Mouse (Mus musculus) CH12F3 (cell line): ENCODE results near the gene Zfp598.
"Not testable (repeated sequence)": the region's sequence is repeated elsewhere in the genome, so short reads cannot be mapped to it uniquely, and the experiment has no call there.

Source experiments
- in situ Hi-C: fragments of 300-500 bp; cut with MboI; formaldehyde crosslinking; loops from 2 replicates; pipeline ENCODE4 v1.14.3; 2020; ENCODE audit warnings: low sequenced_read_pairs

The Zfp598 gene

DNA sequence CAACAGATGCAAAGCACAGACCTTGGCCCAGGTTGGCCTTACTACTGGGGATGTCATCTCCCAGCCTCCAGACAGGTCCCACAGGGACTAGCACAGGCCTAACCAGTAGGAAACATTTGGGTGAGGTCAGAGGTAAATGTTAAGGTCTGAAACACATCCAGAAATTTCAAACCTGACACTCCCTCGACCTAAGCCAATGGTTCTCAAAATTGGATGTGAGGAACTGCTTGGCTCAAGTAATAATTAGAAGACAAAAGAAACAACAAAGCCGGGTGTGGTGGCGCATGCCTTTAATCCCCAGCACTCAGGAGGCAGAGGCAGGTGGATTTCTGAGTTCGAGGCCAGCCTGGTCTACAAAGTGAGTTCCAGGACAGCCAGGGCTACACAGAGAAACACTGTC is 23.1 kb upstream of the Zfp598 start:
- in situ Hi-C loops, result no loop called here

DNA sequence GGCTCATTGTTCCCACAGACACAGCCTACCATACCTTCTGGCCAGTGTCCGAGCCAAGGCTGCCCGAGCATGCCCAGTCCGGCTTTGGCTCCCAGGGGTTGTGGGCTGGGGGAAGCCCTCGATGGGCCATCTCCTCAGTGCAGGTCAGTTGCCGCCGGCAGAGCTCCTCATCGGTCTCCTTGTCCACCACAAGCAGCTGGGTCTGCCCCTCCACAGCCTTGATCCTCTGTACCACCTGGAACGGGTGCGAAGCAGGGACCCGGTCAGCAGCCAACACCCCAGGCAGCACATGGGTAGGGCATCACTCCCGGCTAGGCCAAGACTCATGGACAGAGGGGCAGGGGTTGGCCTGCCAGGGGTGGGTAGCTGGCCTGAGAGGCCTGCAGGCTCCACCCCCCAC is 22.0 kb upstream of the Zfp598 start:
- in situ Hi-C loops, result no loop called here

DNA sequence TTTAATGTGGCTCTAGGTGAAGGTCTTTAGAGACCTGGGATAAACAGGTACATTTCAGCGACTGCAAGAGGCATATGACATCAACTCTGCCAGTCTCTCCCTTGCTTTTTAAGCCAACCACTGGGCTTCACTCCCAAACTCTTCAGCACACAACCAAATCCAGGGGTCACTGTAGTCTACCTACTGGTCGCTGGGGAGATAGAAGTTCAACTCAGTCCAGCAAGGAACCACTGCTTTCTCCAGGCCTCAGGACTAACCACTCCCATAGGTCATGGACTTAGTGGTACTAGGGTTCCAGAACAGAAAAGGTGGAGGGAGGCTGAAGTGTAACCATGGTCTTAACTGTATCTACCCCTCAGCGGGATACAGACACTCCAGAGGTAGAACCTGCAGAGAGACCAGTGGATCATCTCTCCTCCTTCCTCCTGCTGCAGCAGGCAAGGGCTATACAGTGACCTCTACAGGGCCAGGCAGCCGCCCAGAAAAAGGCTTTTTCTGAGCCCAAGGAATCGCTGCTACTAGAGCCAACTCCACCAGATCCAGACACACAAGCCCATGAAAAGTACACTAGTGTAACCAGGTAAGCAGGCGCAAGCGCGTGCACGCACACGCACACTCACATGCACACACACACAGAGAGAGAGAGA is 20.6 kb upstream of the Zfp598 start:
- in situ Hi-C loops, result no loop called here

DNA sequence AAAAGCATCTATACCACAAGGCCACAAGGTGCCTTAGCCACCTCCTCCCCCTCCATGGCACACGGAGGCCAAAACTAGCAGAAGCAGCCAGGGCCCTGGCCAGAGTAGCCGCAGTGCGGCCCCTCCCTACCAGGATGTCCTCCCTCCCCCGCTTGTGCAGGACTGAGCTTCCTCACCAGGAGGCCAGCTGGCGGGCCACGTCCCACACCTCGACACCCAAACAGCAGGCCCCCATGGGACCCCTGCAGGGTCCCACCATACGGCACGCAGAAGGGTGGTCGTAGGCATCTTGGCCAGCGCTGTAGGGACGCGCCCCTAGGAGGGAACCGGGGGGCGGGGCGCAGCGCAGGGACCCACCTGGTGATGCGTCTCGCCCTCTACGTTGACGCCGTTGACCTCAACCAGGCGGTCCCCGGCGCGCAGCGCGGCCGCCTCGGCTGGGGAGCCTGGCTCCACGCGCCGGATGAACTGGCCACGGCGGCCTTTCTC is 19.9 kb upstream of the Zfp598 start:
- in situ Hi-C loops, result loop anchor here (10.0 kb wide), 1 partner anchor 115 kb away; the partner anchor contains the start of gene Rab26

DNA sequence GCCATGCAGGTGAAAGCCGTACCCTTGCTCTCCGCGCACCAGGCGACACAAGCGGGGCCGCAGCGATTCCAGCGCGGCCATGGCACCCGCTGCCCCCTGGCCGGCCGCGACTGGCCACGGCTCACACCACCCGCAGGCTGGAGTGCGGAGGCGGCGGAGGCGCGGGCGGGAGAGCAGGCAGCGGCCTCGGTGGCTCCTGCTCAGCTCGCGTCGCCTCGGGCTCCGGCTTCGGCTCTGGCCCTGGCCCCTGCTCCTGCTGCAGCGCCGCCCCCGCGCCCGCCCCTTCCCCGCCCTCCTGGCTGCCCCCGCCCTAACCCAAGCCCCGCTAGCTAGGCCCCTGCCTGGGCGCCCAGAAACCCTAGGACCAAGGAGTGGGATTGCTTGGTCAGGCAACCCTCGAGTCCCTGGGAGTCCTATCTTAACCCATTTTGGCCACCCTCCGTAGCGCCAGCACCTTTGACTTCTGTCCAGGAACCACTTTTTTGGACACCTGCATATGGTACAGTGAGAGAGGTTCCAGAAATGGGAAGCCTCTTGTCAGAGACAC is 19.3 kb upstream of the Zfp598 start, which contains the start of gene Slc9a3r2:
Gene Slc9a3r2, minus strand, starts transcription at position 258 of the 547 bp plus-strand sequence.
- in situ Hi-C loops, result loop anchor here (10.0 kb wide), 1 partner anchor 115 kb away; the partner anchor contains the start of gene Rab26

DNA sequence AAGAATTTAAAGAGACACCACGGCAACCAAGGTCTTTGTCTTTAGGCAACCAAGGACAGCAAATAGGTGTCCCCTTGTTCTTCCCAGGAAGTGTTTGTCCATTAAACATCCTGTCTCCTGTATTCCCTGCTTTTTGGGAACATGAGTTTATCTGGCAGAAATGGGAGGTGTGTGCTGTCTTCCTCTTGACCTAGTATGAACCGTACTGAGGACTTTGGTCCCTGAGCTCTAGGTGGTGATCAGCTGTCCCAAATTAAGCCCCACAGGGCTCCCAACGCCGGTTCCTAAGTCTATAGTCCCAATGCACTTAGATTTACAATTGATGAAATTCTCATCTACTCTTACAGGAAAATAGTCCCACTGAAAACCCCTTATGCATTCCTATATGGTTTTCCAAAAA is 18.7 kb upstream of the Zfp598 start:
- in situ Hi-C loops, result loop anchor here (10.0 kb wide), 1 partner anchor 116 kb away; the partner anchor contains the start of gene Rab26

DNA sequence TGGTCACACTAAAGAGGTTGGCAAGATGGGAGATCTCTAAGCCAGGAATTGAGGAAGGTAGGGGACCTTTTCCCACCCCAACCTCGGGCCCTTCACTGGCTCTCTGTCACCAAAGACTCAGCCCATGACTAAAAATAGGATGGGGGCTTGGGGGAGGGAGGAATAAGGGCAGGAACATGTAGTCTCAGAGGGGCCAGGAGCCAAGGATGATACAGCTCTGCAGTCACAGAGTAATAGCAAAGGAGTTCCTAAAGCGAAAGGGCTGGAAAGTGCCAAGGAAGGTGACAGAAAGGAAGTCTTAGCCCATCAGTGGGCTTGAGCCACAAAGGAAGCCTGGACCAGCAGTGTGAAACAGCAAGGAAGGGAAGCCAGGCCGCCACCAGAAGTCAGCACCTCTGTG is 17.7 kb upstream of the Zfp598 start:
- in situ Hi-C loops, result loop anchor here (10.0 kb wide), 1 partner anchor 117 kb away; the partner anchor contains the start of gene Rab26

DNA sequence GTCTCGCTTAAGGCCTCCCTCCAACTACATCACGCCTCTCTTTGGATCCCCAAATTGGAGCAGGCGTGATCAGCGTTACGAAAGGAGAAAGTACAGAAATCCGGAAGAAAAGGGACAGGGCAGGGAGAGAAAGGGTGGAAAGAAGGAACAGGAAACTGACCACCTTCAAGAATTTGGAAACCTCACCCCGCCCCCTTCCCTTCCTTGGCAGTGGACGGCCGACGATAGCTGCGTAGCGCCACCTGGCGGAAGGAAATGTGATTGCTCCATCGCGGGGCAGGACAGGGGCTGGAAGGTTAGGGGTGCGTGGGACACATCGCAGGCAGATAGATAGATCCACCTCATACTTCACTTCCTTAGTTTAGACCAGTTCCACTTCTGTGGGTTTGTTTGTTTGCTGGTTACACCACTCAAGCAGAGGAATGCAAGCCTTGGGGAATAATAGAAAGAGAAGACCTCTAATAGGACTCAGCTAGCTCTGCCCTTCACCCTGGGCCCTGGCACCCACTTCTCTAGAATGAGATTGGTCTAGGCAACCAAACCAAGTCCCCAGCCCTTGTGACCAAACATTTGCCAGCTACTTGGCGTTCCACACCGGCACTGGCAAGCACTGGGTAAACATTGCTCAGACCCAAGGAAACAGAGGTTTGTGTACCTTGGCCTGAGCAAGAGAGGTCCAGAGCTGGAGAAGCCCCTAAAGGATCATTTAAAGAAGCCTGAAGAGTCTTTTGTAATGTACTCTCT is 15.3 kb upstream of the Zfp598 start:
- in situ Hi-C loops, result loop anchor here (10.0 kb wide), 1 partner anchor 119 kb away; the partner anchor contains the start of gene Rab26

DNA sequence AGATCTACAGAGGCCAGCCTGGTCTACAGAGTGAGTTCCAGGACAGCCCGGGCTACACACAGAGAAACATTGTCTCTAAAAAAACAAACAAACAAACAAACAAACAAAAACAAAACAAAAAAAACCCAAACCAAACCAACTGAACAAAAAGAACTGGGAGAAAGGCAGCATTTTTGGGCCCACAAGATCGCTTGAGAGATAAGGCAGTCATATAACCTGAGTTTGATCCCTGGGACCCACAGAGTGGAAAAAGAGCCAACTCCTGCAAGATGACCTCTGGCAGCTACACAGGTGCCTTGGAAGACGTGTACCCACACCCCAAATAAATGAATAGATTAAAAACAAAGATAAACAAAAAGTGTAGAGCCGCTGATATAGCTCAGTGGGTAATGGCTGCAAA is 14.5 kb upstream of the Zfp598 start:
- in situ Hi-C loops, result loop anchor here (10.0 kb wide), 1 partner anchor 120 kb away; the partner anchor contains the start of gene Rab26

DNA sequence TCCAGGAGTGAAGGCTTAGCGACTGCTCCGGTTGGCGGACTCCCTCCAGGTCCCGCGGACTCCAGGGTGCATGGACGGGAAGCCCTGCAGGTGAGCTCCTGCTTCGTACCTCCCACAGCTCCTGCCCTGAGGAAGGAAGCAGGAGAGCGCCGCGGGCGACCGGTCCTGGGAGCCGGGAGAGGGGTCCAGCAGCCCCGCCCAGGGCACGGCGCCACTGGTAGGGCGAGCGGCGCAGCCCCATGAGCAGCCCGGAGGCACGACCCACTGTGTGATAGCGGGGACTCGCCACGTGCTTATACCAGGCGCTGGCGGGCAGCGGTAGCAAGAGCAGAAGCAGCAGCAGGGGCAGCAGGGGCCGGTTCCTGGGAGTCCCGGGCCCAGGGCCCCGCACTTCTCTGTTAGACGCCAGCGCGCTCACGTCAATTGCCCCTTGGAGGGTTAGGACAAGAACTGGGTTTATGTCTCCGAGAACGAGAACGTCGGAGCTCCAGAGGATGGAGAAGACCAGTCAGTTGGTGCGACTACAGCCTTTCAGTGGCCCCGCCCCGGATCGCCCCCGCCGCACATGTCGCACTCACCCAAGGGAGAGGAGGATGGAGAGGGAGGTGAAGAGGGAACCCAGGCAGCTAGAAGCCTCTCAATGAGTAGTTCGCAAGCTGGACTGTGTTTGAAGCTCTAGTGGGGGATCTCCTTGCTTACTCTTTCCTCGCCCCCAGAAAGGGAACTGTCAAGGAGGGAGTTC is 11.3 kb upstream of the Zfp598 start, which contains the start of gene Npw:
Gene Npw, minus strand, starts transcription at position 441 of the 742 bp plus-strand sequence.
- in situ Hi-C loops, result loop anchor here (10.0 kb wide), 1 partner anchor 123 kb away; the partner anchor contains the start of gene Rab26

DNA sequence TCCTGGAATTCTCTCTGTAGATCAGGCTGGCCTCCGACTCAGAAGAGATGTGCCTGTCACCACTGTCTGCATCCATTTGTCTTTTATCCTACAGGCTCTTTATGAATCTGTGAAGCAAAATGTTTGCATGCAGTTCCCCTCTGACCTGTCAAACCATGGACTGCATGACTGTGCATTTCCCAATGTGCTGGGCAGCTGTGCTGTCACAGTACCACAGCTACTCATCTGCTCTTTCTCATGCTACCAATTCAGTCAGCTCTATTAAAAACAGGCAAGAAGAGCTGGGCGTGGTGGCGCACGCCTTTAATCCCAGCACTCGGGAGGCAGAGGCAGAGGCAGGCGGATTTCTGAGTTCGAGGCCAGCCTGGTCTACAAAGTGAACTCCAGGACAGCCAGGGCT is 2.5 kb upstream of the Zfp598 start:
- in situ Hi-C loops, result not testable (repeated sequence)

DNA sequence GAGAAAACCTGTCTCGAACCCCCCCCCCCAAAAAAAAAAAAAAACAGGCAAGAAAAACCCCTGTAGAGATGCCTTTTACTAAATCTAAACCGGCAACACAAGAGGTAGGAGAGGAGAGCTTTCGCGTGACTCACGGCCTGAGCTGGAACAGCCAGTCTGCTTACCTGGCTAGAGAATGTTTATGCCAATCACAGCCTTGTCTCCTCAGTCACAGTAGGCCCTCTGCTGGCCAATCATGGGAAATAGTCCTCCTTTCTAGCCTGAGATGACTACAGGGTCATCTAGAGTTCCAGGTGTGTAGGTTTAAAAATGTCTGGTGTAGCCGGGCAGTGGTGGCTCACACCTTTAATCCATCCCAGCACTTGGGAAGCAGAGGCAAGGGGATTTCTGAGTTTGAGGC is 2.1 kb upstream of the Zfp598 start:
- in situ Hi-C loops, result no loop called here

DNA sequence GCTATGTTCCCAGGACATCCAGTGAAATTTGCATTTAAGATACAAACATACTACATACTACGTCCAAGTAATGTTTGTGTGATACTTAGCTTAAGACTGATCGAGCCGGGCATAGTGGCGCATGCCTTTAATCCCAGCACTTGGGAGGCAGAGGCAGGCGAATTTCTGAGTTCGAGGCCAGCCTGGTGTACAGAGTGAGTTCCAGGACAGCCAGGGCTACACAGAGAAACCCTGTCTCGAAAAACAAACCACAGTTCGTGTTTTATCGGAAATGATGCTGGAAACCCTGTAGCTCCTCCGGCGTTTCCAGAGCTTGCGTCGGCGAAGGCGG is 308 bp upstream of the Zfp598 start:
- in situ Hi-C loops, result not testable (repeated sequence)

DNA sequence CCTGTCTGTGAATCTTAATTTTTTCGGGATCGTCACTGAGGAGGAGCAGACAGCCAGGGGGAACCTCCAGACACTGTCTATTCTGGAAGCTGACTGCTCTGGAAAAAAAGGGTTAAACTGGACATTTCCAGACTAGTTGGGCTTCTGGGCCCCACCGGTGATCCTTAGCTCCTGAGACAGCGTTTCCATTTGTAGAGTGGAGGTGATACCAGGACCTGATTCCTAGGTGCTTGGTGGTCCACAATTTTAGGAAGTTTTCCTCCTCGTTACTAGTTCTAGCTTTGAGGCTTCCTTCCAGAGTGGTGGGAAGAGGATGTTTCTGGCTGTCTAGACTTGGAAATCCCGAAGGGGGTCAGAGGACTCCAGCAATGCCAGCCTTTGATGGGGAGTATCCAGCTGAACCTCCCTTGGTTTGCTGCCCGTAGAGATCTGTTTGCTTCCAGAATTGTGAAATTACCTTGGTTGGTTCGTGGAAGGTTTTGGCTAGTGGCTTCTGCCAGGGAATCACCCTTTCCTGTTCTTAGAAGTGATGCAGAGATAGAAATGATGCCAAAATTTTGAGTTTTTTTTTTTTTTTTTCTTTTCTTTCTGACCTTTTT is 858 bp downstream of the Zfp598 start:
- in situ Hi-C loops, result no loop called here

DNA sequence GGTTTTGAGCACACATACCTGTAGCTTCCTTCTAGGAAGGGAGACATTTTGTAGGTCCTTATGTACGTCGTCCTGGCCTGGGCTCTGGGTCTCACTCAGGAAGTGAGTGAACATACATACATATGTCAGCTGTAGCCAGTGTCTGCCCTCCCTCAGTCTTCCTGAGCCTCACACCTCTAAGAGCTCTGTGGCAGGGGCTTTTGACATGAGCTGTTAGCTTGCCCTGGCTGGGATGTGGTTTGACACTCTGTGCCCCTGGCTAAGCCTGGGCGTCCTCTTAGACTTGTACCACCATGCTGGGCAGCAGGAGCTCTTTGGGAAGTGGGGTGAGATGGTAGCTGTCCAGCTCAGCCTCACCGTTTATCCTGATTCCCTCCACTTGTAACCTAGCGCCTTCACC is 1.9 kb downstream of the Zfp598 start:
- in situ Hi-C loops, result no loop called here

DNA sequence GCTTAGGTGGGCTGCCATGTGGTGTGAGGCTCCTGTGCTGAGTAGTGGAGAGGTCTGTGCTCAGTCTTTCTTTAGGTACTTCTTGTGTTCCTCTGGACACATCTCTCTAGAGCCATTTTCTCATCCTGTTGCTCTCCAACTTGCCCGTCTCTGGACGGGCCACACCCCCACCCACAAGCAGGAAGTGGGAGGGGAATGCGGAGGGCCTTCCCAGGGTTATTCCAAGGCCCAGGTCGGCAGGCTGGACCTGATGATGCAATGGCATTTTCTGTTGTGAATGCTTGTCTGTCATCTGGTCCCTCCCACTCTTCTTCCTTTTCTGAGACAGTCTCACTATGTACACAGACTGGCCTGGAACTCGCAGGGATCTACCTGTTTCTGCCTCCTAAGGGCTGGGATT is 2.7 kb downstream of the Zfp598 start:
- in situ Hi-C loops, result no loop called here

DNA sequence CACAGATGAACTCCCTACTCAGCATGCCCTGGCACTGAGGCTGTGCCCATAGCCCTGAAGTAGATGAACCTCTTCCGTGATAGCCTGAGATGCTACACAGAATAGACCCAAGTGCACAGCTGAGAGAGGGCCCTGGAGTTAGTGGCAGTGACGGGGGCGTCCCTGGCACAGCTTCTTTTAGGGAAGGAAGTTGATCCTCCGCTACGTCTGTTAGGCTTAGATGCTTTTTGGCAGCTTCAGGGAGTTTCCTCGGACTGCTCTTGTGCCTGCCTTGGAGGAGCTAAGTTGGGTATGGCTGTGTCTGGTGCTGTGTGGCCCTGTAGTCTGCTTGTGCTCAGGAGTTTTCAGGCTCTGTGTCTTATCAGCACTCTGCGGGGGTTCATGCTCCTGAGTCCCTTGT is 4.8 kb downstream of the Zfp598 start:
- in situ Hi-C loops, result no loop called here

DNA sequence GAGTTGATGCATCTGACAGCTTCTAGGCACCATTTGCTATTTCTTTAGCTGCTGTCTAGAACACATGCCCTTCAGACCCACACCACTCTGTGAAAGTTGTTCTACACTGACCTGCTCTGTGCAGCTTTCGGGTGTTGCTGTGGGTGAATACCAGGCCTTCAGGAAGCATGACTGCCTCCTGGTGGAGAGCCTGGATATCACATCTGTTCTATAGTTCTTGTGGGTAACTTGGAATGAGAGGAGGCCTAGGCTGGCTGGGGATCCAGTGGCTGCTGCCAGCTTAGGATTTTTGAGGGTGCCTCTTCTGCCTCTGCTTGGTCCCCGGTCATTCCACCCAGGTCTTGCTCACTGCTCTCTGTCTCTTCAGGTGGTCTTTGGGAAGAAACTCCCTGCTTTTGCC is 6.7 kb downstream of the Zfp598 start:
- in situ Hi-C loops, result no loop called here

DNA sequence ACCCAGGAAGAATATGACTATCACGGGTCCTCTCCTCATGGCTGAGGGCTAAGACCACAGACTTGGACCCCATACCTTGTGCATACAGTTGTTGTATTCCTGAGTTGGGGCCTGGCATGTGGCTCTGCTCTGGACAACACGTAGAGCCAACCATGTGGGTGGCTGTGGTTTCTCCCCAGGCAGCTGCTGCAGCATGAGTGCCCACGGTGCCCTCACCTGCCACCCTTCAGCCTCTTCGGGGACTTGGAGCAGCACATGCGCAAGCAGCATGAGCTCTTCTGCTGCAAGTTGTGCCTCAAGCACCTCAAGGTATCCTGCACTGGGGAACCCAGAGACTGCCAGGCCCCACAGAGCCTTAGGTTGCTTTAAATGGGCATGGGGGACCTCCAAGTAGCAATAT is 7.4 kb downstream of the Zfp598 start:
- in situ Hi-C loops, result no loop called here

DNA sequence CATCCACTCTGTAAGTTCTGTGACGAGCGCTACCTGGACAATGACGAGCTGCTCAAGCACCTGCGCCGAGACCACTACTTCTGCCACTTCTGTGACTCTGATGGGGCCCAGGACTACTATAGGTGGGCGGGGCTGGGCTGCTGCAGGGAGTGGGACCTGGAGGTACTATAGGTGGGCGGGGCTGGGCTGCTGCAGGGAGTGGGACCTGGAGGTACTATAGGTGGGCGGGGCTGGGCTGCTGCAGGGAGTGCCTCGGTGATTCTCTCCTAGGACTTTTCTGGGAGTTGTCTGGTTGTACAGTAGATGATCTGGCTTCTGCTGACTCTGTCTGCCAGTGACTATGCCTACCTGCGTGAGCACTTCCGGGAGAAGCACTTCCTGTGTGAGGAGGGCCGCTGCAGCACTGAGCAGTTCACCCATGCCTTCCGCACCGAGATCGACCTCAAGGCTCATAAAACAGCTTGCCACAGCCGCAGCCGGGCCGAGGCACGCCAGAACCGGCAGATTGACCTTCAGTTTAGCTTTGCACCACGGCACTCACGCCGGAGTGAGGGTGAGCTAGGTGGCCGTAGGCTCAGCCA is 8.1 kb downstream of the Zfp598 start:
- in situ Hi-C loops, result no loop called here
